Mouse (Mus musculus): ENCODE results near the gene Sema4d.

The Sema4d gene

DNA sequence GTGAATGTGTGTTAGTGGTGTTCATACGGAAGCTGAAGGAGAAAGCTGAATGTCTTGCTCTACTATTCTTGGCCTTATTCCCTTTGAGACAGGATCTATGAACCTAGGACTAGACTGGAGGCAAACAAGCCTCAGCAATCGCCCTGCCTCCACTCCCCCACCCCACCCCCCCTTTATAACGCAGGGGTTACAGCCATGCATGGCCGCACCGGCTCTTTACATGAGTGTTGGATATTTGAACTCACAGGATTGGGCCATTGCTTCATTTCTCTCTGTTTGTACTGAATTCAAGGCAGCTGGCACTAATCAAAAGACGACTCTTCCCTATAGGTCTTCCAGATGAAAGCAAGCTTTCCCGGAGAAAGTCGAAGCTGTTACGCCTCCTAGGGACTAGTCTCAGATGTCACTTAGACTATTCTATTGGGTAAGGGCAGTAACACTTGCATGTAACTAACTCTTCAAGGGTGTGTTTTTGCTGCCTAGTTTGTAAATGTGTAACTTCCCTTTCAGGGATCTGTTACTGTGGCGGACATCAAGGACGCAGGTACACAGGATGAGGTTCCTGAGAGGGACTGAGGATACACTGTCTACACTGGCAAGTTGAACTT, 151.3 kb downstream of the Sema4d start:
- no peak for DNase-seq (ENCODE audit: low spot score in 2 of 2)

DNA sequence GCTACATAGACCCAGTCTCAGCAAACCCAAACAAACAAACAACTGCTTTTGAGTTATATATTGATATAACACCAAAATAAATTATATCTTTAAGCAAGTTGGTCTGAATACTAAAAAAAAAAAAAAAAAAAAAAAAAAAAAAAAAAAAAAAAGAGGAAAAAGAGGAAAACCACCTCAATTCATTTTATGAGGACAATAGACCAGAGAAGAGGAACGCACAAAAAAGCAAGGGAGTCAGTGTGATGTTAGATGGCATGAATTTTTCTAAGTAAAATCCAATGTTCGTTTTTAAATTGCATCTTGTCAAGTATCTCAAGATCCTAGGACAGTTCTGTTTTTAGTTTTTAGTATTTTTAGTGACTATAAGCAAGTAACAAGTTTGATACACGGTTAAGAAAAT, 152.1 kb downstream of the Sema4d start:
- DNase-seq (ENCODE audit: low spot score in 2 of 2) = no peak

GRCm38 (mm10) chr13:51638958-51639357, 154.6 kb downstream of the Sema4d start:
- DNase-seq (ENCODE audit: low spot score in 2 of 2) = no peak

All from spleen, postnatal 14 days (tissue).